Mouse (Mus musculus): Measurements from ENCODE around the gene Olfr958.

The Olfr958 gene

DNA sequence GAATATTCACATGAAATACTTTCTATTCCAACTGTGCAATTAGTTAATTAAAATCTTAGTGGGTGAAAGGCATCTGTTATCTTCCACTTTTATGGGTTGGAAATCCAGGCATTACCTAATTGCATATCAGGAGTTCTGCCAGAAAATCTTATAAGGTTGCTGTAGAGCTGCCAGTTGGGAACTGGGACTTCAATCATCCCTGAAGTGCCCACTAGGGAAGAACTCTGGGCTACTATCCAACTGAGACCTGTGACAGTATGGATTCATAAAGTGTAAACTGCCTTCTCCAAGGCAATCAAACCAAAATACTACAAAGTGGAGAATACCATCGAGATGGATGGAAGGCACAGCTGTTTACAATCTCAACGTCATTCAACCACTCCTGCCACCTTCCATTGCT is at the start of gene Olfr958:
TSS of gene Olfr958 (minus strand) at position 109 of the 400 bp plus-strand sequence.
- DNase-seq, result no peak

DNA sequence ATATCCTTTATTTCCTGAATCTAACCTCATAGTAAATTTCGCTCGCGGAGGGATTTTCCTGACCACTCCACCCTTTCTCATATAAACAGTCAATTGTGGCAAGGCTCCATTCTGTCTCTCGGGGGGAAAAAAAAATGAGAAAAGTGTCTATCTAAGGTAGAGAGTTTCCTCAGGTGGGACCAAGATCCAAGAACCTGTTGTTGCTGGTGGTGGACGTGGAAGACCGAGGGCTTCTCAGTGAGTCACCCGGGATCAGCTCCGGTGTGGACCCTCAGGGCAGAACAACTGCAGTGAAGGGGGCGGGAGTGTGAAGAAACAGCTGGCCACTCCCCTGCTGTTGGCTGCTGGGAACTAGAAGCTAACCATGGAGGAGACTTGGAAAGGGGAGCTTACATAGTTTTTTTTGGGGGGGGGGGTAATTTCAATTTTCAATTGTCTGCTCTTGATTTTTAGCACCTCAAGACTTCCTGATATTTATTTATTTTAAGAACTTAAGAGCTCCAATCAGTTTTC is 49.5 kb upstream of the Olfr958 start:
- DNase-seq, result no peak

GRCm38 (mm10) chr9:39602536-39603332 is 48.9 kb upstream of the Olfr958 start:
- no peak for DNase-seq

DNA sequence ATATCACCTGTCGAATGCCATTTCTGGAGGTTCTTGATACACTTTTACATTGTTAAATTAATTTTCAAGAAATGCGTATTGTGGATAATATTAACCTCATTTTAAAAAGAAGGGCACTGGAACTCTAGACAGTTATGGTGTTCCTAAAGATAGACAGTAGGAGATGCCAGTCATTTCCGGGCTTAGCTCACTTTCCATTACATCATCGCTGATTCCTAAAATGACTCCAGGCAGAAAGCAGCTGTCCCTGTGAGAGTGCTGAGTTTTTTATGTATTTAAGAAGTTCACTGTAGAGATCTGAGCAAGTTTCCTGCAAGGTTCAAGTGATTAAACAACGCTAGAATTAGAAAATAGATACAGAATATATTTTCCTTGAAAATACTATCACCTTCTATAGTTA is 23.2 kb upstream of the Olfr958 start:
- no peak for DNase-seq

- DNase-seq, result no peak
These were observed 21.6 kb upstream of the Olfr958 start, which contains the start of gene Olfr959 for GRCm38 (mm10) chr9:39575469-39575868. Gene Olfr959 (minus strand): TSS chr9:39575569.

DNA sequence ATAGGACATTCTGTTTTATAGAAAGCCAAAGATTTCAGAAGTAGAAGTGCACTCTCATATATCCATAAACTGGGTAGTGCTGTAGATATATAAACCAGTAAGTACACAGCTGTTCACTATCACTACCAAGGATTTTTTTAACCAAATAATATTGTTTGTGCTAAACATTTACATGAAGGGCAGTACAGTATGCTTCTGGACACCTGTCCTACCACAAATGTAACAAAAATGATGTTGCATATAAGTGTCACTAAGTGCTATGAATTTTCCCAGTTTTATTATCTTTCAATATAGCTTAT is 4.4 kb upstream of the Olfr958 start:
- no peak for DNase-seq

DNA sequence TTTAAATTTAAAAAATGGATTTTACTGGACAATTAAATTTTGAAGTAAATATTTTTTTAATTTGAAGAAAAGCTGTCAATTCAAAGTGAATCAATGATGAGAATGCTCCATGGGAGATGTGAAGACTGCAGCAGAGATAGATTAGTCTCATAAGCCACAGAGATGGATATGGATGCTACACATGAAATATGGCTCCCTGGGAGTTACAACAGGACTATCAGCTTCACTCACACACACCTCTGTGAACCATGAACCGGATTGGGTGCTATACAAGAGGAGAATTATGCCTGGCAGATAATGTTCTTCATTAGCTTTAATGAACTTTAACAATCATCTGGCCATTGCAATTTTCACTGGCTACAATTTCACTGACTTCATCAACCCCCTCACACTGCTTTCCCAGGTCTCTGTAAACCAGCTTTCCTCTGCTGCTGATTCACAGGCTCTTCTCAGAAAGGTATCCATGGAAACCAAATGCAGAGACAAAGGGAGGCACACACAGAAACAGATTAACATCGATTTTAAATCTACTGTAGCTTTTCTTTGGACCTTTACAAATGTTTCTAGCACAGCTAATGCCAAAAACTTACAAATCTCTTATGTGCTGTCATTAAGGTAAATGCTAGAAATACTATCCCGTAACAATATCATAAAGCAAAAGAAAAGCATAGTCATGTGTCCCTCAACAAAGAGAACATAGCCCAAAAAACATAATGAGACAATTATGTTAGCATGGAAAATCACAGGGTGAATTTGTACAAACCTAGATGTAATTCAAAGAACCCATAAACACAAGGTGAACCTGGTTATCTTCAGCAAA is 3.9 kb upstream of the Olfr958 start:
- no peak for DNase-seq

- no peak for DNase-seq
These were observed 3.0 kb downstream of the Olfr958 start for GRCm38 (mm10) chr9:39550806-39551205.

GRCm38 (mm10) chr9:39523616-39524285 is 30.1 kb downstream of the Olfr958 start:
- no peak for DNase-seq

GRCm38 (mm10) chr9:39518595-39518994 is 35.3 kb downstream of the Olfr958 start:
- DNase-seq, result no peak

- DNase-seq, result no peak
These were observed 38.3 kb downstream of the Olfr958 start, which contains the start of gene Olfr957 for GRCm38 (mm10) chr9:39515531-39515930. Gene Olfr957 (minus strand): TSS chr9:39515809.

- no peak for DNase-seq
These were observed 44.4 kb downstream of the Olfr958 start for GRCm38 (mm10) chr9:39509412-39509811.

GRCm38 (mm10) chr9:39508998-39509397 is 44.9 kb downstream of the Olfr958 start:
- peak; percentile 47 for DNase-seq
